12 mouse cellular contexts compared by ENCODE assay signal in the genomic region with DNA sequence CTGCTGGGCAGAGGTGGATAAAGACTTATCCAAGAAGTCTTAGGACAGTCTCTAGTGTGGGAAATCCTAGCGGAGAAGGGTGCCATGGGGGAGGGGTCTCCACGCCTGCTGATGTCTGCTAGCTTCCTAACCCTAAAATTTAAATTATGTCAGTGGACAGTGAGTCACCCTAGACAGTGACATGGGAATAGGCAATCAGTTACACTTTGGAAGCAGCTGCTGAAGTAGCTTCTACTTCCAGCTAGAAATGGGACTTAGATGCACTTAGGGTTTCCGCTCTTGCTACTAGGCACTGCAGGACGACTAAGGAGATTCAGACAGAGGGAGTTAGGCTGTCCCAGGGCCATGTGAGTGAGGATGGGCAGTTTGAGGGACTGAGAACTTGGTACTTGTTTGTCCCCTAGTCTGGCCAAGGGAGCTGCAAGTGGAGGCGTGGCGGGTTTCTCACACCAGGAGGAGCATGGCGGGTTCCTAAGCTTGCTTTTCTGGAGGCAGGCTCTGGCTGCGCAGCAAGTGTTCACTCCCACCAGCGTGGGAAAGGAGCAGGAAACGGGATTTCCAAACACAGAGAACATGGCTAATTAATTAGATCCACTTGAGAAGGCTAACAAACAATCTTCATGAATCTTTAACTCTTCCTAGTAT. TPM values are rescaled to one million over a fixed set of nuclear protein-coding genes. Genes with fewer than 3 reads are reported as not detected.
A peak's percentile ranks its signal among the peaks of the same experiment; 100 is the strongest.
DNase-seq lines count a peak whose midpoint lies in the region; ATAC-seq and TF ChIP-seq lines count a peak whose summit lies in the region.
"Had no signal": no experiment of that assay in that cellular context is flagged by ENCODE, and none has a peak within 500 bp of the region (broad histone marks: within the 10 kb centered on the region; RNA-seq: fewer than 3 reads in every experiment).

No protein-coding gene starts in this region.

- peak overlapping the region; percentile 74 for H3K27ac ChIP-seq in heart, adult 2 months
- peak overlapping the region; percentile 59 for H3K27ac ChIP-seq in embryonic facial prominence, embryonic 12.5 days
- H3K27ac ChIP-seq in neural tube, embryonic 13.5 days (replicated peaks), result 0 out of 2 replicates have a peak overlapping the region, but pooled peaks have one; percentile 59
- H3K27ac ChIP-seq: heart, embryonic 13.5 days; lung, embryonic 15.5 days had no signal

- no peak overlapping the region for H3K4me3 ChIP-seq in heart, adult 2 months
- H3K4me3 ChIP-seq in embryonic facial prominence, embryonic 12.5 days, result no peak overlapping the region
- no peak overlapping the region for H3K4me3 ChIP-seq in neural tube, embryonic 13.5 days
- H3K4me3 ChIP-seq: heart, embryonic 13.5 days; lung, embryonic 15.5 days had no signal

- intact Hi-C loops in heart, adult 2 months (cut with DNase I), result loop anchor here (5.0 kb wide), 1 partner anchor 197 kb away; no protein-coding TSS in a partner anchor

- H3K36me3 ChIP-seq in heart, adult 2 months (ENCODE audit: control insufficient read depth, insufficient read depth, low read length), result peaks cover under 1% of the 10 kb centered on the region; the same call in 1 of the 2 replicates
- H3K36me3 ChIP-seq in embryonic facial prominence, embryonic 12.5 days, result peaks cover 36% of the 10 kb centered on the region
- peaks cover 31% of the 10 kb centered on the region for H3K36me3 ChIP-seq in neural tube, embryonic 13.5 days

- DNase-seq in heart, adult 2 months, result no peak
- DNase-seq in heart, adult 8-10 months (ENCODE audit: low spot score), result no peak
- peak; percentile 18 for DNase-seq in lung, postnatal 10 days
- DNase-seq in lung, adult 18-20 months, result no peak
- no peak for DNase-seq in cerebellum, adult 9-11 months
- DNase-seq in embryo, embryonic 11 days, result no peak
- DNase-seq: adrenal gland, postnatal 10 days; left cerebral cortex, postnatal 4 days had no signal

- no peak for ATAC-seq in embryonic facial prominence, embryonic 12.5 days (ENCODE audit: insufficient number of reproducible peaks, insufficient read depth, low FRiP score, low TSS enrichment)
- no peak for ATAC-seq in neural tube, embryonic 13.5 days (ENCODE audit: low read depth)

- TF ChIP-seq CTCF in heart, adult 2 months (IDR thresholded peaks at IDR 0.05), result no peak

- no peak overlapping the region for H3K9ac ChIP-seq in heart, adult 2 months (ENCODE audit: low read depth, low read length)
- H3K9ac ChIP-seq in embryonic facial prominence, embryonic 12.5 days, result no peak overlapping the region
- no peak overlapping the region for H3K9ac ChIP-seq in neural tube, embryonic 13.5 days
- H3K9ac ChIP-seq: heart, embryonic 13.5 days; lung, embryonic 15.5 days had no signal

- no peak for TF ChIP-seq EP300 in heart, adult 2 months (IDR thresholded peaks at IDR 0.05; ENCODE audit: insufficient read depth, low read depth, low read length)

- H3K79me2 ChIP-seq in heart, adult 2 months (replicated peaks; ENCODE audit: control insufficient read depth, insufficient read depth, low read length), result no peaks in the 10 kb centered on the region

- no peaks in the 10 kb centered on the region for H3K27me3 ChIP-seq in heart, adult 2 months (ENCODE audit: control insufficient read depth, insufficient read depth, low read length)
- no peaks in the 10 kb centered on the region for H3K27me3 ChIP-seq in embryonic facial prominence, embryonic 12.5 days
- H3K27me3 ChIP-seq in neural tube, embryonic 13.5 days, result no peaks in the 10 kb centered on the region
- H3K27me3 ChIP-seq: heart, embryonic 13.5 days; lung, embryonic 15.5 days had no signal

- no peak for TF ChIP-seq POLR2A in heart, adult 2 months (IDR thresholded peaks at IDR 0.05; ENCODE audit: insufficient read depth, low read depth, low read length)

- H3K9me3 ChIP-seq in embryonic facial prominence, embryonic 12.5 days, result no peaks in the 10 kb centered on the region
- no peaks in the 10 kb centered on the region for H3K9me3 ChIP-seq in neural tube, embryonic 13.5 days
- H3K9me3 ChIP-seq: heart, embryonic 13.5 days; lung, embryonic 15.5 days had no signal

- peaks cover 5% of the 10 kb centered on the region for H3K4me1 ChIP-seq in heart, adult 2 months (ENCODE audit: control insufficient read depth, insufficient read depth, low read length)
- peaks cover 35% of the 10 kb centered on the region for H3K4me1 ChIP-seq in embryonic facial prominence, embryonic 12.5 days
- H3K4me1 ChIP-seq in neural tube, embryonic 13.5 days (replicated peaks), result peaks cover 37% of the 10 kb centered on the region
- H3K4me1 ChIP-seq: heart, embryonic 13.5 days; lung, embryonic 15.5 days had no signal

- WGBS in heart, adult 2 months, result 73% methylated on average over 10 of the region's 10 CpGs
- WGBS in embryonic facial prominence, embryonic 12.5 days, result 74% methylated on average over 10 of the region's 10 CpGs
- WGBS in neural tube, embryonic 13.5 days, result 74% methylated on average over 10 of the region's 10 CpGs

- no peak overlapping the region for H3K4me2 ChIP-seq in embryonic facial prominence, embryonic 12.5 days (replicated peaks)
- H3K4me2 ChIP-seq in neural tube, embryonic 13.5 days, result no peak overlapping the region
- H3K4me2 ChIP-seq: heart, embryonic 13.5 days; lung, embryonic 15.5 days had no signal

RNA-seq across cellular contexts. Expression of a gene that starts 26.9 kb away (rescaled TPM):
- 10 to 100 TPM; 19.6 to 28.1 TPM for total RNA-seq in heart, adult 2 months (2021)
- 5.6 and 12.5 TPM in 2 replicates for polyA plus RNA-seq in heart, adult 2 months (2012; rRNA removed)
- total RNA-seq in heart, adult 8-10 months (2022), result 10 to 100 TPM; 16.9 to 27.9 (median 21.5) TPM
- polyA plus RNA-seq in embryonic facial prominence, embryonic 12.5 days (2016; fragmentation: Nextera tagmentation; extraction: Ambion mirVana), result 20.4 and 23.2 TPM in 2 replicates
- polyA plus RNA-seq in neural tube, embryonic 13.5 days (2015; fragmentation: Nextera tagmentation; extraction: Ambion mirVana), result 5.5 and 6.5 TPM in 2 replicates

RNA-seq across cellular contexts. Expression of a gene that starts 40.5 kb away (rescaled TPM):
- total RNA-seq in heart, adult 2 months (2021), result 1 to 10 TPM; 2.5 to 2.7 TPM
- polyA plus RNA-seq in heart, adult 2 months (2012; rRNA removed), result 3.5 and 7.3 TPM in 2 replicates
- total RNA-seq in heart, adult 8-10 months (2022), result 1 to 10 TPM; 2.4 to 3.0 (median 2.6) TPM
- polyA plus RNA-seq in embryonic facial prominence, embryonic 12.5 days (2016; fragmentation: Nextera tagmentation; extraction: Ambion mirVana), result 5.7 and 6.3 TPM in 2 replicates
- polyA plus RNA-seq in neural tube, embryonic 13.5 days (2015; fragmentation: Nextera tagmentation; extraction: Ambion mirVana), result 9.9 and 11.3 TPM in 2 replicates

RNA-seq across cellular contexts. Expression of a gene that starts 56.8 kb away (rescaled TPM):
- 1 to 10 TPM; 6.2 to 6.8 TPM for total RNA-seq in heart, adult 2 months (2021)
- 2.5 and 5.9 TPM in 2 replicates for polyA plus RNA-seq in heart, adult 2 months (2012; rRNA removed)
- 1 to 10 TPM; 5.8 to 6.5 (median 6.0) TPM for total RNA-seq in heart, adult 8-10 months (2022)
- 17.2 and 18.0 TPM in 2 replicates for polyA plus RNA-seq in embryonic facial prominence, embryonic 12.5 days (2016; fragmentation: Nextera tagmentation; extraction: Ambion mirVana)
- 13.6 and 15.0 TPM in 2 replicates for polyA plus RNA-seq in neural tube, embryonic 13.5 days (2015; fragmentation: Nextera tagmentation; extraction: Ambion mirVana)
